In genomic region chr16:4655764-4656570, GRCm38 (mm10) we compare ENCODE assay signal across 8 mouse cellular contexts. TPM values are rescaled to one million over a fixed set of nuclear protein-coding genes. Genes with fewer than 3 reads are reported as not detected.
DNase-seq lines count a peak whose midpoint lies in the region; ATAC-seq and TF ChIP-seq lines count a peak whose summit lies in the region.

No protein-coding gene starts in this region.

- H3K9me3 ChIP-seq in forebrain, postnatal 0 days (ENCODE audit: low read length): no peaks in the 10 kb centered on the region
- H3K9me3 ChIP-seq in limb, embryonic 15.5 days: no peaks in the 10 kb centered on the region

- peak; percentile 52 for DNase-seq in gastrocnemius, postnatal 14 days
- no peak for DNase-seq in gastrocnemius, adult 8-10 months (ENCODE audit: low spot score in 2 of 2)
- DNase-seq in ES-CJ7 (ENCODE audit: low read depth, low spot score): peak; percentile 23
- no peak for DNase-seq in forebrain, postnatal 0 days
- DNase-seq in thymus, adult 18-20 months: no peak
- DNase-seq in right cerebral cortex, postnatal 4 days: no peak
- DNase-seq in cerebellum, adult 9-11 months: no peak

- TF ChIP-seq CTCF in forebrain, postnatal 0 days (IDR thresholded peaks at IDR 0.05; ENCODE audit: low read depth): no peak; the same call in 1 of the 2 replicates

- H3K4me2 ChIP-seq in forebrain, postnatal 0 days (ENCODE audit: low read depth): no peak overlapping the region
- H3K4me2 ChIP-seq in limb, embryonic 15.5 days: no peak overlapping the region

- H3K4me3 ChIP-seq in forebrain, postnatal 0 days (ENCODE audit: low read depth, low read length): no peak overlapping the region
- H3K4me3 ChIP-seq in limb, embryonic 15.5 days: no peak overlapping the region

- H3K27ac ChIP-seq in forebrain, postnatal 0 days (ENCODE audit: low read depth, low read length): no peak overlapping the region
- H3K27ac ChIP-seq in limb, embryonic 15.5 days: peak overlapping the region; percentile 91

- ATAC-seq in forebrain, postnatal 0 days: peak; percentile 48; the same call in 1 of the 2 replicates
- no peak for ATAC-seq in limb, embryonic 15.5 days (ENCODE audit: insufficient number of reproducible peaks, low FRiP score, low TSS enrichment, low read depth)

- no peaks in the 10 kb centered on the region for H3K4me1 ChIP-seq in forebrain, postnatal 0 days (ENCODE audit: insufficient read depth)
- peaks cover 85% of the 10 kb centered on the region for H3K4me1 ChIP-seq in limb, embryonic 15.5 days

- H3K36me3 ChIP-seq in forebrain, postnatal 0 days (ENCODE audit: insufficient read depth): peaks cover 29% of the 10 kb centered on the region
- H3K36me3 ChIP-seq in limb, embryonic 15.5 days: peaks cover 34% of the 10 kb centered on the region; the same call in 1 of the 2 replicates

- intact Hi-C loops in gastrocnemius, postnatal 14 days (cut with DNase I; ENCODE audit: low total_unique reads): no loop called here

- no peaks in the 10 kb centered on the region for H3K27me3 ChIP-seq in forebrain, postnatal 0 days (ENCODE audit: insufficient read depth, low read length)
- no peaks in the 10 kb centered on the region for H3K27me3 ChIP-seq in limb, embryonic 15.5 days

- no peak overlapping the region for H3K9ac ChIP-seq in forebrain, postnatal 0 days
- H3K9ac ChIP-seq in limb, embryonic 15.5 days: no peak overlapping the region

- WGBS in forebrain, postnatal 0 days: 37% methylated on average over 11 of the region's 11 CpGs
- 36% methylated on average over 11 of the region's 11 CpGs for WGBS in limb, embryonic 15.5 days

RNA-seq across cellular contexts. Expression of gene Dnaja3, which starts 16.2 kb away (rescaled TPM):
- total RNA-seq in gastrocnemius, postnatal 14 days (2021): 100 to 1,000 TPM in 1 of 2 experiments, 10 to 100 TPM in 1; 88.0 to 100 TPM
- 100 to 1,000 TPM in 1 of 4 experiments, 10 to 100 TPM in 3; 99.4 to 103 (median 99.8) TPM for total RNA-seq in gastrocnemius, adult 8-10 months (2022)
- total RNA-seq in forebrain, postnatal 0 days (2014; rRNA removed): 47.2 and 51.5 TPM in 2 replicates
- 37.5 and 48.6 TPM in 2 replicates for polyA plus RNA-seq in forebrain, postnatal 0 days (2015; fragmentation: Nextera tagmentation; extraction: Ambion mirVana)
- polyA plus RNA-seq in limb, embryonic 15.5 days (2015; fragmentation: Nextera tagmentation; extraction: Ambion mirVana): 60.5 and 65.1 TPM in 2 replicates

RNA-seq across cellular contexts. Expression of gene Vasn, which starts 16.2 kb away (rescaled TPM):
- total RNA-seq in gastrocnemius, postnatal 14 days (2021): 1 to 10 TPM; 7.6 to 8.4 TPM
- total RNA-seq in gastrocnemius, adult 8-10 months (2022): 1 to 10 TPM; 2.5 to 4.3 (median 3.9) TPM
- 5.5 and 6.5 TPM in 2 replicates for total RNA-seq in forebrain, postnatal 0 days (2014; rRNA removed)
- 3.0 and 3.6 TPM in 2 replicates for polyA plus RNA-seq in forebrain, postnatal 0 days (2015; fragmentation: Nextera tagmentation; extraction: Ambion mirVana)
- 41.5 and 45.1 TPM in 2 replicates for polyA plus RNA-seq in limb, embryonic 15.5 days (2015; fragmentation: Nextera tagmentation; extraction: Ambion mirVana)

RNA-seq across cellular contexts. Expression of gene Coro7, which starts 23.6 kb away (rescaled TPM):
- 10 to 100 TPM; 13.9 to 17.8 TPM for total RNA-seq in gastrocnemius, postnatal 14 days (2021)
- total RNA-seq in gastrocnemius, adult 8-10 months (2022): 10 to 100 TPM; 11.7 to 15.1 (median 14.0) TPM
- 24.9 and 25.2 TPM in 2 replicates for total RNA-seq in forebrain, postnatal 0 days (2014; rRNA removed)
- 23.5 and 29.3 TPM in 2 replicates for polyA plus RNA-seq in forebrain, postnatal 0 days (2015; fragmentation: Nextera tagmentation; extraction: Ambion mirVana)
- 16.8 and 18.4 TPM in 2 replicates for polyA plus RNA-seq in limb, embryonic 15.5 days (2015; fragmentation: Nextera tagmentation; extraction: Ambion mirVana)

RNA-seq across cellular contexts. Expression of gene Pam16, which starts 31.2 kb away (rescaled TPM):
- total RNA-seq in gastrocnemius, postnatal 14 days (2021): 10 to 100 TPM; 68.0 to 74.9 TPM
- 100 to 1,000 TPM in 3 of 4 experiments, 10 to 100 TPM in 1; 93.3 to 129 (median 113) TPM for total RNA-seq in gastrocnemius, adult 8-10 months (2022)
- total RNA-seq in forebrain, postnatal 0 days (2014; rRNA removed): 52.2 and 54.5 TPM in 2 replicates
- polyA plus RNA-seq in forebrain, postnatal 0 days (2015; fragmentation: Nextera tagmentation; extraction: Ambion mirVana): 138 and 161 TPM in 2 replicates
- 75.8 and 83.1 TPM in 2 replicates for polyA plus RNA-seq in limb, embryonic 15.5 days (2015; fragmentation: Nextera tagmentation; extraction: Ambion mirVana)

Comparison
In these comparisons a context has a peak if more than half of its experiments do, and no peak if none do; other contexts are left out.
1. DNase-seq: peak in gastrocnemius, postnatal 14 days (single experiment) and ES-CJ7 (single experiment); none in gastrocnemius, adult 8-10 months (0 of 2), forebrain, postnatal 0 days (single experiment), thymus, adult 18-20 months (0 of 2), right cerebral cortex, postnatal 4 days (single experiment) and cerebellum, adult 9-11 months (single experiment).